Mouse (Mus musculus) ES-Bruce4 (cell line): ENCODE measurements at regions not wholly inside any gene's neighbourhood (a gene's known extent, or its start where the extent isn't known, plus 50 kb on each side); places are given as distances from the start of the nearest gene placed in this dataset.

Source experiments
- H3K27ac ChIP-seq: 2 replicates; pipeline ENCODE4 v1.5.1; 2012; ENCODE audit warnings: low read length, inconsistent platforms; ENCODE audit not compliant: insufficient read depth
- H3K27me3 ChIP-seq: 2 replicates; pipeline ENCODE4 v1.6.1; 2012; ENCODE audit warnings: mild to moderate bottlenecking, low read length, inconsistent platforms; ENCODE audit not compliant: control insufficient read depth, poor library complexity, insufficient read depth, severe bottlenecking
- H3K36me3 ChIP-seq: 2 replicates; pipeline ENCODE4 v1.6.1; 2012; ENCODE audit warnings: inconsistent platforms, mild to moderate bottlenecking, low read length, moderate library complexity; ENCODE audit not compliant: control insufficient read depth, poor library complexity, insufficient read depth, severe bottlenecking
- H3K4me1 ChIP-seq: one replicate; pipeline ENCODE4 v1.8.1; 2011; ENCODE audit warnings: low read length; ENCODE audit not compliant: control insufficient read depth, insufficient read depth
- H3K4me3 ChIP-seq: 2 replicates; pipeline ENCODE4 v1.5.1; 2011; ENCODE audit warnings: low read depth, mild to moderate bottlenecking, low read length
- H3K9ac ChIP-seq: 2 replicates; pipeline ENCODE4 v1.6.1; 2012; ENCODE audit warnings: low read depth, mild to moderate bottlenecking, inconsistent platforms; ENCODE audit not compliant: poor library complexity, severe bottlenecking
- H3K9me3 ChIP-seq: replicated peaks from 2 replicates; pipeline ENCODE4 v1.6.1; 2012; ENCODE audit warnings: mild to moderate bottlenecking, low read length, inconsistent platforms; ENCODE audit not compliant: control insufficient read depth, poor library complexity, insufficient read depth, severe bottlenecking
- CTCF ChIP-seq: IDR thresholded peaks from one replicate; pipeline ENCODE4 v1.8.1; 2011; ENCODE audit warnings: low read depth, low read length
- EP300 ChIP-seq: IDR thresholded peaks from 2 replicates; pipeline ENCODE4 v1.6.1; 2011; ENCODE audit warnings: low read depth, low read length; ENCODE audit not compliant: insufficient read depth
- POLR2A ChIP-seq: IDR thresholded peaks from one replicate; pipeline ENCODE4 v1.8.1; 2011; ENCODE audit warnings: low read length; ENCODE audit not compliant: insufficient read depth

- H3K9ac ChIP-seq = no peak overlapping the region
- no peaks in the 10 kb centered on the region for H3K36me3 ChIP-seq
- H3K27me3 ChIP-seq = no peaks in the 10 kb centered on the region
- no peak overlapping the region for H3K27ac ChIP-seq
- H3K9me3 ChIP-seq = no peaks in the 10 kb centered on the region
- no peak overlapping the region for H3K4me3 ChIP-seq
- TF ChIP-seq POLR2A (no peak), CTCF (no peak), EP300 (no peak)
- H3K4me1 ChIP-seq = no peaks in the 10 kb centered on the region
These were observed 236.9 kb upstream of the Npvf start for GRCm38 (mm10) chr6:50891205-50891526.

- Histone ChIP-seq H3K9me3 (no peaks in the 10 kb centered on the region), H3K36me3 (no peaks in the 10 kb centered on the region), H3K27ac (no peak overlapping the region), H3K4me3 (no peak overlapping the region), H3K4me1 (no peaks in the 10 kb centered on the region), H3K9ac (no peak overlapping the region), H3K27me3 (no peaks in the 10 kb centered on the region)
- no peak for TF ChIP-seq EP300
- no peak for TF ChIP-seq POLR2A
- TF ChIP-seq CTCF = no peak
These were observed 244.6 kb upstream of the Npvf start for GRCm38 (mm10) chr6:50898792-50899191.

GRCm38 (mm10) chr6:50915166-50916030 lies 261.2 kb upstream of the Npvf start:
- no peaks in the 10 kb centered on the region for H3K27me3 ChIP-seq
- H3K4me1 ChIP-seq = no peaks in the 10 kb centered on the region
- TF ChIP-seq POLR2A = no peak
- TF ChIP-seq EP300 = no peak
- no peak for TF ChIP-seq CTCF
- H3K27ac ChIP-seq = no peak overlapping the region
- H3K4me3 ChIP-seq = no peak overlapping the region
- H3K36me3 ChIP-seq = no peaks in the 10 kb centered on the region
- H3K9me3 ChIP-seq = no peaks in the 10 kb centered on the region
- H3K9ac ChIP-seq = no peak overlapping the region

GRCm38 (mm10) chr6:50918248-50918647 lies 264.0 kb upstream of the Npvf start:
- no peak for TF ChIP-seq POLR2A
- no peak for TF ChIP-seq EP300
- TF ChIP-seq CTCF = no peak
- Histone ChIP-seq H3K27me3 (no peaks in the 10 kb centered on the region), H3K36me3 (no peaks in the 10 kb centered on the region), H3K27ac (no peak overlapping the region), H3K4me3 (no peak overlapping the region), H3K9me3 (no peaks in the 10 kb centered on the region), H3K9ac (no peak overlapping the region), H3K4me1 (no peaks in the 10 kb centered on the region)

- Histone ChIP-seq H3K9me3 (no peaks in the 10 kb centered on the region), H3K4me1 (no peaks in the 10 kb centered on the region), H3K9ac (no peak overlapping the region), H3K27ac (no peak overlapping the region), H3K4me3 (no peak overlapping the region), H3K27me3 (no peaks in the 10 kb centered on the region; the same call in 1 of the 2 replicates), H3K36me3 (no peaks in the 10 kb centered on the region)
- no peak for TF ChIP-seq CTCF
- no peak for TF ChIP-seq POLR2A
- no peak for TF ChIP-seq EP300
These were observed 268.0 kb upstream of the Npvf start for GRCm38 (mm10) chr6:50922235-50922634.

- no peak overlapping the region for H3K9ac ChIP-seq
- no peak for TF ChIP-seq POLR2A
- TF ChIP-seq EP300 = no peak
- TF ChIP-seq CTCF = no peak
- no peaks in the 10 kb centered on the region for H3K36me3 ChIP-seq
- no peaks in the 10 kb centered on the region; the same call in 1 of the 2 replicates for H3K27me3 ChIP-seq
- H3K4me3 ChIP-seq = no peak overlapping the region
- H3K4me1 ChIP-seq = no peaks in the 10 kb centered on the region
- H3K9me3 ChIP-seq = no peaks in the 10 kb centered on the region
- H3K27ac ChIP-seq = no peak overlapping the region
These were observed 270.3 kb upstream of the Npvf start for GRCm38 (mm10) chr6:50924571-50924970.
